Mouse (Mus musculus) lung, postnatal 0 days (tissue): ENCODE measurements around the gene Prss27.

ENCODE experiments used
- CTCF ChIP-seq: IDR thresholded peaks from 2 replicates; pipeline ENCODE4 v1.5.1; 2016; ENCODE audit warnings: antibody characterized with exemption, mild to moderate bottlenecking
- EP300 ChIP-seq: IDR thresholded peaks from 2 replicates; pipeline ENCODE4 v1.6.1; 2016; ENCODE audit warnings: antibody characterized with exemption, mild to moderate bottlenecking, control low read depth

- TF ChIP-seq CTCF, result no peak
- TF ChIP-seq EP300, result no peak
Measured at GRCm38 (mm10) chr17:23992789-23993553, 45.0 kb upstream of the Prss27 start.
